Mouse (Mus musculus) liver, embryonic 13.5 days (tissue): ENCODE results near the gene Neurl2. TPM values are rescaled to one million over a fixed set of nuclear protein-coding genes. Genes with fewer than 3 reads are reported as not detected.

Experiments used
- ATAC-seq: fragments of 200-750 bp; cut with Nextera tagmentation; 2 replicates; pipeline ENCODE4 v1.8.0; 2017; ENCODE audit warnings: low read depth, mild to moderate bottlenecking, moderate number of reproducible peaks, moderate library complexity
- DNase-seq: peaks from one replicate; pipeline ENCODE4 v3.0.0; 2022
- H3K27ac ChIP-seq: fragments of 300-500 bp; sonication (generic); 2 replicates; pipeline ENCODE4 v1.5.1; 2015; ENCODE audit warnings: moderate library complexity, mild to moderate bottlenecking, inconsistent platforms
- H3K27me3 ChIP-seq: fragments of 300-500 bp; sonication (generic); 2 replicates; pipeline ENCODE4 v1.6.1; 2015; ENCODE audit warnings: mild to moderate bottlenecking, inconsistent platforms
- H3K36me3 ChIP-seq: fragments of 300-500 bp; sonication (generic); 2 replicates; pipeline ENCODE4 v1.6.1; 2015; ENCODE audit warnings: mild to moderate bottlenecking, inconsistent platforms
- H3K4me1 ChIP-seq: fragments of 300-500 bp; sonication (generic); replicated peaks from 2 replicates; pipeline ENCODE4 v1.6.1; 2015; ENCODE audit warnings: inconsistent platforms
- H3K4me2 ChIP-seq: fragments of 300-500 bp; sonication (generic); 2 replicates; pipeline ENCODE4 v1.6.1; 2015; ENCODE audit warnings: inconsistent platforms, mild to moderate bottlenecking, moderate library complexity
- H3K4me3 ChIP-seq: fragments of 300-500 bp; sonication (generic); replicated peaks from 2 replicates; pipeline ENCODE4 v1.5.1; 2015; ENCODE audit warnings: mild to moderate bottlenecking, inconsistent platforms
- H3K9ac ChIP-seq: fragments of 300-500 bp; sonication (generic); 2 replicates; pipeline ENCODE4 v1.6.1; 2015; ENCODE audit warnings: mild to moderate bottlenecking, inconsistent platforms
- H3K9me3 ChIP-seq: fragments of 300-500 bp; sonication (generic); replicated peaks from 2 replicates; pipeline ENCODE4 v1.6.1; 2016; ENCODE audit warnings: inconsistent platforms
- WGBS: fragments of 180-500 bp; shearing (Covaris S2); methylation state at CpG from one replicate; pipeline ENCODE4 v1.1.7; 2015; ENCODE audit not compliant: insufficient replicate concordance; 5-methylcytosine and 5-hydroxymethylcytosine counted together
- polyA plus RNA-seq: library from polyadenylated mRNA; unstranded; fragments of >200 nt; fragmentation: Nextera tagmentation; extraction: Ambion mirVana; gene quantifications from 2 replicates; pipeline ENCODE4 v1.2.1, GENCODE M21; 2015

Gene Neurl2
- polyA plus RNA-seq, 1 experiment from 2014 or later, result 2.5 TPM

GRCm38 (mm10) chr2:164829090-164829489 lies 4.2 kb downstream of the Neurl2 start:
- Histone ChIP-seq H3K4me3 (no peak overlapping the region), H3K36me3 (peaks cover 33% of the 10 kb centered on the region), H3K4me2 (no peak overlapping the region), H3K27ac (no peak overlapping the region), H3K27me3 (no peaks in the 10 kb centered on the region), H3K9me3 (no peaks in the 10 kb centered on the region), H3K4me1 (peaks cover 37% of the 10 kb centered on the region), H3K9ac (no peak overlapping the region)
- no peak for ATAC-seq
- no peak for DNase-seq
- 82% methylated on average over 1 of the region's 1 CpGs for WGBS

- no peaks in the 10 kb centered on the region for H3K27me3 ChIP-seq
- H3K4me3 ChIP-seq, result no peak within 1 kb of the TSS
- H3K4me2 ChIP-seq, result no peak within 1 kb of the TSS
- peaks cover 39% of the 10 kb centered on the region for H3K4me1 ChIP-seq
- H3K27ac ChIP-seq, result 0 out of 2 replicates have a peak within 1 kb of the TSS, but pooled peaks have one; percentile 36
- peaks cover 33% of the 10 kb centered on the region for H3K36me3 ChIP-seq
- H3K9ac ChIP-seq, result 0 out of 2 replicates have a peak within 1 kb of the TSS, but pooled peaks have one; percentile 7
- no peaks in the 10 kb centered on the region for H3K9me3 ChIP-seq
- WGBS, result 68% methylated on average over 6 of the region's 6 CpGs
- DNase-seq (no peak), ATAC-seq (no peak)
Observed at GRCm38 (mm10) chr2:164828437-164828836, 4.8 kb downstream of the Neurl2 start, which contains the start of gene Spata25. TSS of gene Spata25 (minus strand) at chr2:164828537.

DNA sequence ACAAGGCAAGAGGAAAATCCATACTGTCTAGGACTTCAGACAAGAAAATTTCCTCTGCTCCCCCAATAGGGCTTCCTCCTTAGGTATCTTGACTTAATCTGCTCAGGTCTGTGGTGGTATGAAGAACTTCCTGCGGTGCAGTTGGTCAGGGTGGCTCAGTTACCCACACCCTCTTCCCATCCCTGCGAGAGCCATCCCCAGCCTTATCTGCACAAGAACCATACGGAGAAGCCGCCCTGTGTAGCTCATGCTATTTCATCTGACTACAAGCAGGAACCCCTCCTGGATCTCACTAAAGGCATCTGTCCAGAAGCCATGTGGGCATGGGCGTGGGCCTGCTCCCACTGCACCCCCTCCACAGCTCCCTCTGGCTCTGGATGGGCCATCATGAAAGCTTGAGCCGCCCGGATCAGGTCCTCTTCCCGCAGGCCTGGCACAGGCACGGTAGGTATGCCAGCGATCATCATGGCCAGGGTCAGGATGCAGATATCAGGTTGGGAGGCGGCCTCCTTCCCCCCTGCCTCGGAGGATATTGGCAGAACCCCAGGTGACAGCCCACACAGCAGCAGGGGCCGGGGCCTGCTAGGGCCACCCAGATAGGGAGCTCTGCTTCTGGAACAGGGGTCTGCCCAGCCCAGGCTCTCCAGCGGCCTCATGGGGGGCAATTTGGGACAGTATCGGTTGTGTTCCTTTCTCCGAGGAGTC lies 6.0 kb downstream of the Neurl2 start:
- 64% methylated on average over 16 of the region's 16 CpGs for WGBS
- no peaks in the 10 kb centered on the region for H3K9me3 ChIP-seq
- no peaks in the 10 kb centered on the region for H3K27me3 ChIP-seq
- no peak overlapping the region for H3K4me3 ChIP-seq
- H3K9ac ChIP-seq, result 0 out of 2 replicates have a peak overlapping the region, but pooled peaks have one; percentile 7
- H3K36me3 ChIP-seq, result peaks cover 33% of the 10 kb centered on the region
- peaks cover 33% of the 10 kb centered on the region for H3K4me1 ChIP-seq
- ATAC-seq (no peak), DNase-seq (no peak)
- H3K27ac ChIP-seq, result peak overlapping the region; percentile 36; the same call in 1 of the 2 replicates
- no peak overlapping the region for H3K4me2 ChIP-seq

DNA sequence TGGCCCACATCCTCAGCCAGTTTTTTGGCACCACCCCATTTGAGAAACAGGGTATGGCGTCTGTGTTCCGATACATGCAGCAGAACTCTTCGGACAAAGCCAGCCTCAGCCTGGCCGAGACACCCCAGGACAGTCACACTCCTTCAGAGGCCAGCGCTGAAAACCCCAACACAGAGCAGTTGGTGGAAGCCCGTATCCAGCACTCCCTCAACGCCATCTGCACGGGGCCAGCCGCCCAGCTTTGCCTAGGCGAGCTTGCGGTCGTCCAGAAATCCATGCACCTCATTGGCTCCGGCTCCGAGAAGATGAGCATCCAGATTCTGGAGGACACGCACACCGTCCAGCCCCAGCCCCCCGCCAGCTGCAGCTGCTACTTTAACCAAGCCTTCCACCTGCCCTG lies 7.7 kb downstream of the Neurl2 start:
- Histone ChIP-seq H3K27ac (no peak overlapping the region), H3K9me3 (no peaks in the 10 kb centered on the region), H3K4me1 (peaks cover 39% of the 10 kb centered on the region), H3K9ac (no peak overlapping the region), H3K36me3 (peaks cover 43% of the 10 kb centered on the region), H3K4me3 (no peak overlapping the region), H3K4me2 (no peak overlapping the region), H3K27me3 (no peaks in the 10 kb centered on the region)
- no peak for ATAC-seq
- WGBS, result 92% methylated on average over 17 of the region's 17 CpGs
- no peak for DNase-seq

GRCm38 (mm10) chr2:164823969-164824368 lies 9.3 kb downstream of the Neurl2 start:
- ATAC-seq (no peak), DNase-seq (no peak)
- WGBS, result 81% methylated on average over 4 of the region's 4 CpGs
- Histone ChIP-seq H3K9me3 (no peaks in the 10 kb centered on the region), H3K4me3 (peak overlapping the region; percentile 72), H3K36me3 (peaks cover 51% of the 10 kb centered on the region), H3K4me2 (peak overlapping the region; percentile 84), H3K4me1 (peaks cover 39% of the 10 kb centered on the region), H3K9ac (no peak overlapping the region), H3K27ac (no peak overlapping the region), H3K27me3 (no peaks in the 10 kb centered on the region)

GRCm38 (mm10) chr2:164823181-164823585 lies 10.1 kb downstream of the Neurl2 start:
- peaks cover 51% of the 10 kb centered on the region for H3K36me3 ChIP-seq
- H3K9me3 ChIP-seq, result no peaks in the 10 kb centered on the region
- peak overlapping the region; percentile 66 for H3K27ac ChIP-seq
- DNase-seq (peak; percentile 42), ATAC-seq (peak; percentile 35)
- peaks cover 39% of the 10 kb centered on the region for H3K4me1 ChIP-seq
- peak overlapping the region; percentile 72 for H3K4me3 ChIP-seq
- H3K27me3 ChIP-seq, result no peaks in the 10 kb centered on the region
- peak overlapping the region; percentile 79 for H3K9ac ChIP-seq
- H3K4me2 ChIP-seq, result peak overlapping the region; percentile 84
- 1% methylated on average over 10 of the region's 10 CpGs for WGBS

DNA sequence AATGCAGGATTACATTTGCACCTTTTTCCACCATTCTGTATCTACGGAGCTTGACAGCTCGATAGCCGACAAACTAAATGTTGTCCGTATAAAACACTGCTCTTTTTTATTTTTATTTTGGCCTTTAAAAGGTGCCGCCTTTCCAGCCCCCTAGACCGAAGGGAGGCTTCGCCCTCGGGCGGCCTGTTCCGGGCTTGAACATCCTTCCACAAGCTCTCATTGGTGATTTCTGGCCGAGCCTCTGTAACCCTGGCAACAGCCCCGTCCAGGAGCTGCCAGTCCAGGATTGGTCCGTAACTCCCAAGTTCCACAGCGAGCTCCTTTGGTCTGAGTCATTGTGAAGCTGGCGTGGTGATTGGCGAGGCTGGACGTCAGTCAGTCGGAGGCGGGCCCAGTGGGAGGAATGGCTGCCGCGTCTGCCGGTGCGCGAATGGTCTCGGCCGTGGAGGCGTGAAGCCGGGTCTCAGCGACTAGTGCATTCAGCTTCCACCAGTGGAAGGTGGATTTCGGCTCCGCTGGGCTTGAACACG lies 10.6 kb downstream of the Neurl2 start, which contains the start of gene Zswim1:
TSS of gene Zswim1 (plus strand) at position 51 of the 530 bp plus-strand sequence.
- DNase-seq (peak; percentile 99), ATAC-seq (peak; percentile 99)
- H3K27me3 ChIP-seq, result no peaks in the 10 kb centered on the region
- no peaks in the 10 kb centered on the region for H3K9me3 ChIP-seq
- H3K36me3 ChIP-seq, result peaks cover 48% of the 10 kb centered on the region
- H3K27ac ChIP-seq, result peak within 1 kb of the TSS; percentile 66
- H3K9ac ChIP-seq, result peak within 1 kb of the TSS; percentile 79
- peak within 1 kb of the TSS; percentile 72 for H3K4me3 ChIP-seq
- H3K4me2 ChIP-seq, result peak within 1 kb of the TSS; percentile 84
- 2% methylated on average over 32 of the region's 32 CpGs for WGBS
- peaks cover 42% of the 10 kb centered on the region for H3K4me1 ChIP-seq

GRCm38 (mm10) chr2:164821060-164821459 lies 12.2 kb downstream of the Neurl2 start:
- peaks cover 41% of the 10 kb centered on the region for H3K4me1 ChIP-seq
- H3K27me3 ChIP-seq, result no peaks in the 10 kb centered on the region
- DNase-seq, result no peak
- H3K4me2 ChIP-seq, result no peak overlapping the region
- no peak overlapping the region for H3K27ac ChIP-seq
- H3K9ac ChIP-seq, result no peak overlapping the region
- no peak for ATAC-seq
- no peak overlapping the region for H3K4me3 ChIP-seq
- H3K9me3 ChIP-seq, result no peaks in the 10 kb centered on the region
- 83% methylated on average over 6 of the region's 6 CpGs for WGBS
- peaks cover 34% of the 10 kb centered on the region for H3K36me3 ChIP-seq

DNA sequence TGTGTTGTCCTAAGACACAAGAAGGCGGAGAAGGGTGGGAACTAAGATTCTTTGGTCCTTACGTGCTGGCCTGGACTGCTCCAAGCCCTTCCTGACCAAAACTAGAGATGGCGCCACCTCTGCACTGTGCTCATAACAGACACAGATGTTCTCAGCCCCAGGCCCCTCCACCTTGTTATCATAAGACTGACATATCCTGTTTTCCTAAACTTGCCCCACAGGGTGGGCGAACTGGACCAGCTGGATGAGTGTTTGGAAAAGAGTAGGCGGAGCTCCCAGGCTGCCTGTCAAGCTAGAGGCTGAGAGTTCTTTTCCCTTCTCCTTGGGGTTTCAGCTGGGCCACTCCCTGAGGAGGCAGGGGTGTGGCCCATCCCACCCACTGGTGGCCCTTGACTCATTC lies 15.6 kb downstream of the Neurl2 start:
- Histone ChIP-seq H3K27ac (no peak overlapping the region), H3K9ac (no peak overlapping the region), H3K36me3 (peaks cover 25% of the 10 kb centered on the region), H3K27me3 (no peaks in the 10 kb centered on the region), H3K9me3 (no peaks in the 10 kb centered on the region), H3K4me2 (no peak overlapping the region), H3K4me3 (no peak overlapping the region), H3K4me1 (peaks cover 43% of the 10 kb centered on the region)
- DNase-seq (no peak), ATAC-seq (no peak)
- 72% methylated on average over 5 of the region's 5 CpGs for WGBS

DNA sequence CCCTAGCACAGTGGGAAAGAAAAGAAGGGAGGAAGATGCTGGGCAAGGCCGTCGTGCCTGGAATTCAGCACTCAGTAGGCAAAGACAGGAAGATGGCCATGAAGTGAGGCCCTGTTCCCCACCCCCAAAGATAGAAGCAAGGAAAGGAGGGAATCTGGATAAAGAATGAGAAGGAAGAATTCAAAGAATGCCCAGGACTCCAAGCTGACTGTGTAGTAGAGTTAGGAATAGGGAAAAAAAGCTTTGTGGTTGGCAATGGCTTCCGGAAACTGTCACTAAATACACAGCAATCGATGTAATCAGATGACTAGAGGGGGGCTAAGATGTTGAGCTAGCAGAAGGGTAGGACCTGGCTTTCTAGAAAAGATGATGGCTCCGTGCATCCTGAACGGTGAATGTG lies 16.1 kb downstream of the Neurl2 start:
- Histone ChIP-seq H3K36me3 (peaks cover 28% of the 10 kb centered on the region), H3K4me1 (peaks cover 40% of the 10 kb centered on the region), H3K4me3 (no peak overlapping the region), H3K27ac (no peak overlapping the region), H3K27me3 (no peaks in the 10 kb centered on the region), H3K9me3 (no peaks in the 10 kb centered on the region), H3K4me2 (no peak overlapping the region), H3K9ac (no peak overlapping the region)
- no peak for ATAC-seq
- WGBS, result 76% methylated on average over 6 of the region's 6 CpGs
- DNase-seq, result no peak

DNA sequence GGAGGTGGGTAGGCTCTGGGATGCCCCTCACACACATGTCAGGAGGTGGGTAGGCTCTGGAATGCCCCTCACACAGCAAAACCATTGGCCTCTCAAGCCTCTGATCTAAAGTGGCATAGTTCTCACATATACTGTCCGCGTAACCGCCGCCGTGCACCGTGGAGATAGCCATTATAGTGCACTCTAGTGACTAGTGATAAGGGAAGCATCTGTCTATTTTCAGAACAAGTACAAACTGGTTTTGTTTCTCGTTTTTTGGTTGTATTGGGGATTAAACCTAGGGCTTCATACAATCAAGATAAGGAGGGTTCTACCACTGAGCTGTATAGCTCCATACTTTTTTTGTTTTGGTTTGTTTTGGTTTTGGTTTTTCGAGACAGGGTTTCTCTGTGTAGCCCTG lies 17.4 kb downstream of the Neurl2 start:
- H3K4me2 ChIP-seq, result peak overlapping the region; percentile 31
- peak; percentile 79 for ATAC-seq

More for the DNA sequence above, 17.4 kb downstream of the Neurl2 start:
- peaks cover 21% of the 10 kb centered on the region for H3K36me3 ChIP-seq
- no peaks in the 10 kb centered on the region for H3K9me3 ChIP-seq
- peaks cover 35% of the 10 kb centered on the region for H3K4me1 ChIP-seq
- 55% methylated on average over 8 of the region's 8 CpGs for WGBS
- peak overlapping the region; percentile 69 for H3K27ac ChIP-seq
- no peak overlapping the region for H3K4me3 ChIP-seq
- peak; percentile 50 for DNase-seq
- peak overlapping the region; percentile 11; the same call in 1 of the 2 replicates for H3K9ac ChIP-seq
- H3K27me3 ChIP-seq, result no peaks in the 10 kb centered on the region
